Mouse (Mus musculus) erythroblast, embryonic 14.5 days (primary cell): ENCODE measurements at regions not wholly inside any gene's neighbourhood (a gene's known extent, or its start where the extent isn't known, plus 50 kb on each side); places are given as distances from the start of the nearest gene placed in this dataset.

Source experiments
- GATA1 ChIP-seq: IDR thresholded peaks from 2 replicates; pipeline ENCODE4 v1.6.1; 2012; ENCODE audit warnings: low read length, inconsistent platforms, mixed read lengths
- TAL1 ChIP-seq: IDR thresholded peaks from 3 replicates; pipeline ENCODE4 v1.6.1; 2012; ENCODE audit warnings: low read length, inconsistent platforms, mixed read lengths

DNA sequence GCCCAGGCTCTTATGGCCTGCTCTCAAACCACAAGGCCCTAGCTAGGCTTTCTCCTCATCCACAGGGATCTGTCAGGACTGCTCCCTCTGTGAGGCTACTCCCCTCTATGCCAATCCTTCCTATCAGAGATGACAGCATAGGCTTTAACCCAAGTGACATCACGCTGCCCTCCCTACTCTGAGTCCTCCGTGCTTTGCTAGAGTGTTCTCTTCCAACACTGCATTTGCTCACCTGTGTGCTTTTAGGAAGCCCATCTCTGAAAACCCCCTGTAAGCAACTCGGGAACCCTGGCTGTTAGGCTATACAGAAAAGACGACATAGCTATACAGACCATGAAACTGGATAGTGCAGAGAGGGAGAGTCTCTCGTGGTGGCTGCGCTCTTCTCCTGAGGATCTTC lies 216.3 kb upstream of the Mkln1 start:
- TF ChIP-seq GATA1: no peak
- TF ChIP-seq TAL1: no peak
